Mouse (Mus musculus) thymus, adult 2 months (tissue): ENCODE measurements at regions not wholly inside any gene's neighbourhood (a gene's known extent, or its start where the extent isn't known, plus 50 kb on each side); places are given as distances from the start of the nearest gene placed in this dataset.

Source experiments
- CTCF ChIP-seq: fragments of 200-500 bp; IDR thresholded peaks from 2 replicates; pipeline ENCODE4 v1.5.1; 2012; ENCODE audit warnings: mild to moderate bottlenecking, control low read depth, low read length, moderate library complexity, borderline replicate concordance; ENCODE audit not compliant: control insufficient read depth, poor library complexity, insufficient read depth; ENCODE audit errors: extremely low read depth
- POLR2A ChIP-seq: fragments of 200-500 bp; IDR thresholded peaks from 2 replicates; pipeline ENCODE4 v1.6.1; 2012; ENCODE audit warnings: mild to moderate bottlenecking, low read length, control low read depth, moderate library complexity; ENCODE audit not compliant: control insufficient read depth, poor library complexity, insufficient read depth; ENCODE audit errors: extremely low read depth

- TF ChIP-seq CTCF = no peak
- TF ChIP-seq POLR2A = no peak
These were observed 337.8 kb downstream of the Pmp22 start for GRCm38 (mm10) chr11:63466541-63466940.
